Mouse (Mus musculus) liver, adult 2 months (tissue): ENCODE data around the gene Mapre3.

Source experiments
- CTCF ChIP-seq: fragments of 200-500 bp; IDR thresholded peaks from 2 replicates; pipeline ENCODE4 v1.5.1; 2011; ENCODE audit warnings: low read depth, low read length, control low read depth
- POLR2A ChIP-seq: fragments of 200-500 bp; IDR thresholded peaks from 2 replicates; pipeline ENCODE4 v1.6.1; 2011; ENCODE audit warnings: low read length, control low read depth; ENCODE audit not compliant: insufficient read depth; ENCODE audit errors: extremely low read depth

DNA sequence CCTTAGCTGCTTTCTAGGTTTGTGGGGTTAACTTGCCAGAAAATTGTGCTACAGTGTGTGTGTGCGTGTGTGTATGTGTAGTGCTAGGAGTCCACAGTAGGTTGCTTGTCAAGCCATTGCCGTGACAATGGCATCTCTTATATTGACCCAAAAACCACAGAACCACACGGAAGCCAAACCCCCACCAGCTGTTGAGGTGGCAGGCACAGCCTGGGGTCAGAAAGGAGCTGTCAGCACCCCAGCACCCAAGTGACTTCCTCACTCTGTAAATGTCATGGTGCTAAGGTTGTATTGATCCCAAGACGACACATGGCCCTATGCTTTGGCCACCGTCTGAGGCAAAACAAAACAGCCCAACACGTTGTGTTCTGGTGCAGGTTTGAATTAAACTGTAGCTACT, 15.5 kb upstream of the Mapre3 start:
- TF ChIP-seq CTCF = no peak
- TF ChIP-seq POLR2A = no peak
